Mouse (Mus musculus): Measurements from ENCODE around the gene Txnl4b. TPM values are rescaled to one million over a fixed set of nuclear protein-coding genes. Genes with fewer than 3 reads are reported as not detected.

Txnl4b gene
- total and polyA plus RNA-seq, 3 experiments, result 8.4 to 9.5 TPM; not detected in 1

GRCm38 (mm10) chr8:109614243-109615210 is 48.8 kb downstream of the Txnl4b start, which contains the start of gene Pkd1l3 (continued):
- TF ChIP-seq ZMIZ1 (IDR thresholded peaks at IDR 0.05; ENCODE audit: low read depth, low read length) (no peak), MAX (IDR thresholded peaks at IDR 0.05; ENCODE audit: low read length) (peak; percentile 92), E2F4 (IDR thresholded peaks at IDR 0.05; ENCODE audit: borderline replicate concordance, low read depth, low read length) (no peak), ELF1 (IDR thresholded peaks at IDR 0.05; ENCODE audit: low read depth, low read length) (peak; percentile 72), ZNF384 (IDR thresholded peaks at IDR 0.05; ENCODE audit: low read depth, low read length) (no peak)

GRCm38 (mm10) chr8:109615569-109615968 is 49.9 kb downstream of the Txnl4b start:
- TF ChIP-seq RCOR1 (IDR thresholded peaks at IDR 0.05; ENCODE audit: low read depth, low read length), result peak; percentile 32; the same call in 1 of the 2 replicates
- TF ChIP-seq CHD1 (IDR thresholded peaks at IDR 0.05; ENCODE audit: low read depth, low read length), result no peak
- TF ChIP-seq ETS1 (IDR thresholded peaks at IDR 0.05; ENCODE audit: low read depth, low read length), result peak; percentile 13; the same call in 1 of the 2 replicates
- no peak for TF ChIP-seq MAX (IDR thresholded peaks at IDR 0.05; ENCODE audit: low read length)
- TF ChIP-seq MXI1 (IDR thresholded peaks at IDR 0.05; ENCODE audit: low read depth, low read length), result no peak
- TF ChIP-seq MAFK (IDR thresholded peaks at IDR 0.05; ENCODE audit: borderline replicate concordance, low read depth, low read length), result no peak
- no peak for TF ChIP-seq UBTF (IDR thresholded peaks at IDR 0.05; ENCODE audit: borderline replicate concordance, insufficient read depth, low read depth, low read length)
- TF ChIP-seq NRF1 (IDR thresholded peaks at IDR 0.05; ENCODE audit: insufficient read depth, low read depth, low read length, poor library complexity, severe bottlenecking), result no peak
- TF ChIP-seq EP300 (IDR thresholded peaks at IDR 0.05; ENCODE audit: low read depth in 1 of 2, low read length in 2 of 2), result peak; percentile 56 to 61; a peak in 3 of 4 replicates
- TF ChIP-seq GABPA (IDR thresholded peaks at IDR 0.05; ENCODE audit: low read depth, low read length), result no peak
- TF ChIP-seq BHLHE40 (IDR thresholded peaks at IDR 0.05; ENCODE audit: borderline replicate concordance, low read depth, low read length), result no peak
- no peak for TF ChIP-seq KAT2A (conservative IDR thresholded peaks at IDR 0.05; ENCODE audit: low read depth, low read length)
- TF ChIP-seq POLR2A (IDR thresholded peaks at IDR 0.05; ENCODE audit: control insufficient read depth in 1 of 2, insufficient read depth in 1 of 2, low read depth in 1 of 2, low read length in 2 of 2, poor library complexity in 1 of 2), result no peak
- TF ChIP-seq ZNF384 (IDR thresholded peaks at IDR 0.05; ENCODE audit: low read depth, low read length), result peak; percentile 77
- TF ChIP-seq RAD21 (IDR thresholded peaks at IDR 0.05; ENCODE audit: low read depth, low read length), result no peak
- peak; percentile 45; the same call in 1 of the 2 replicates for TF ChIP-seq TAL1 (IDR thresholded peaks at IDR 0.05; ENCODE audit: low read length)
- peak; percentile 60; the same call in 1 of the 2 replicates for TF ChIP-seq GATA1 (IDR thresholded peaks at IDR 0.05; ENCODE audit: low read depth, low read length)
- no peak for TF ChIP-seq ZMIZ1 (IDR thresholded peaks at IDR 0.05; ENCODE audit: low read depth, low read length)
- 0 out of 2 replicates have a peak, but pooled peaks have one; percentile 52 for TF ChIP-seq TCF12 (IDR thresholded peaks at IDR 0.05; ENCODE audit: low read depth, low read length)
- no peaks in the 10 kb centered on the region for H3K27me3 ChIP-seq (ENCODE audit: control insufficient read depth in 1 of 2, insufficient read depth in 2 of 2, low read length in 2 of 2)

More at GRCm38 (mm10) chr8:109615569-109615968, 49.9 kb downstream of the Txnl4b start:
- H3K9me3 ChIP-seq (replicated peaks; ENCODE audit: insufficient read depth, low read length), result no peaks in the 10 kb centered on the region
- H3K4me3 ChIP-seq (ENCODE audit: control insufficient read depth in 1 of 2, insufficient read depth in 1 of 2, low read depth in 2 of 2, low read length in 2 of 2), result peak overlapping the region in 1 of 2 experiments; percentile 56; a peak in 2 of 4 replicates
- H3K79me2 ChIP-seq (ENCODE audit: control insufficient read depth, insufficient read depth, low read length, poor library complexity), result peaks cover 1% of the 10 kb centered on the region; the same call in 1 of the 2 replicates
- DNase-seq (ENCODE audit: low read depth, low spot score), result no peak
- H3K27ac ChIP-seq (ENCODE audit: control insufficient read depth, low read depth, low read length), result peak overlapping the region; percentile 76
- peaks cover 7 to 15% of the 10 kb centered on the region in 2 experiments for H3K4me1 ChIP-seq (ENCODE audit: control insufficient read depth in 1 of 2, insufficient read depth in 2 of 2, low read length in 2 of 2)
- H3K9ac ChIP-seq (ENCODE audit: control insufficient read depth, low read depth, low read length, poor library complexity, severe bottlenecking), result peak overlapping the region; percentile 68
- H3K36me3 ChIP-seq (ENCODE audit: control insufficient read depth in 1 of 2, insufficient read depth in 2 of 2, low read length in 2 of 2), result peaks cover 0 to 8% of the 10 kb centered on the region in 2 experiments; a peak in 2 of 4 replicates

Other genes starting within 250 kb of the Txnl4b start
- 0.23 and 0.39 TPM in 2 replicates for gene Pmfbp1, start 71.9 kb upstream of the Txnl4b start, total RNA-seq (2012; rRNA removed)
- under 1 TPM in 1 of 2 experiments, not detected in 1; 0.40 TPM for gene Pmfbp1, start 71.9 kb upstream of the Txnl4b start, polyA plus RNA-seq (2012; ENCODE audit: insufficient read depth in 1 of 2, insufficient read length in 2 of 2, low read depth in 1 of 2, low replicate concordance in 2 of 2, missing spikeins in 1 of 2)
- gene Dhx38, start within 50 bp of the Txnl4b start, total RNA-seq (2012; rRNA removed), result 50.6 and 54.6 TPM in 2 replicates
- 10 to 100 TPM; 43.3 to 72.1 TPM for gene Dhx38, start within 50 bp of the Txnl4b start, polyA plus RNA-seq (2012; ENCODE audit: insufficient read depth in 1 of 2, insufficient read length in 2 of 2, low read depth in 1 of 2, low replicate concordance in 2 of 2, missing spikeins in 1 of 2)
- 0.19 TPM in 1 of 2 replicates, not detected in the other for gene Hp, start 13.3 kb downstream of the Txnl4b start, total RNA-seq (2012; rRNA removed)
- gene Hp, start 13.3 kb downstream of the Txnl4b start, polyA plus RNA-seq (2012; ENCODE audit: insufficient read depth in 1 of 2, insufficient read length in 2 of 2, low read depth in 1 of 2, low replicate concordance in 2 of 2, missing spikeins in 1 of 2), result under 1 TPM in 1 of 2 experiments, not detected in 1; 0.08 TPM
- gene Dhodh, start 42.8 kb downstream of the Txnl4b start, total RNA-seq (2012; rRNA removed), result 27.7 and 28.3 TPM in 2 replicates
- 10 to 100 TPM in 1 of 2 experiments, not detected in 1; 52.5 TPM for gene Dhodh, start 42.8 kb downstream of the Txnl4b start, polyA plus RNA-seq (2012; ENCODE audit: insufficient read depth in 1 of 2, insufficient read length in 2 of 2, low read depth in 1 of 2, low replicate concordance in 2 of 2, missing spikeins in 1 of 2)
- gene Pkd1l3, start 48.6 kb downstream of the Txnl4b start, total RNA-seq (2012; rRNA removed), result 2.6 and 3.4 TPM in 2 replicates
- gene Pkd1l3, start 48.6 kb downstream of the Txnl4b start, polyA plus RNA-seq (2012; ENCODE audit: insufficient read depth in 1 of 2, insufficient read length in 2 of 2, low read depth in 1 of 2, low replicate concordance in 2 of 2, missing spikeins in 1 of 2), result 1 to 10 TPM in 1 of 2 experiments, not detected in 1; 7.4 TPM
- 30.2 and 33.1 TPM in 2 replicates for gene Ist1, start 127.4 kb downstream of the Txnl4b start, total RNA-seq (2012; rRNA removed)
- gene Ist1, start 127.4 kb downstream of the Txnl4b start, polyA plus RNA-seq (2012; ENCODE audit: insufficient read depth in 1 of 2, insufficient read length in 2 of 2, low read depth in 1 of 2, low replicate concordance in 2 of 2, missing spikeins in 1 of 2), result 100 to 1,000 TPM in 1 of 2 experiments, 10 to 100 TPM in 1; 50.4 to 126 TPM
- gene Zfp821, start 139.7 kb downstream of the Txnl4b start, total RNA-seq (2012; rRNA removed), result 5.2 and 5.5 TPM in 2 replicates
- gene Zfp821, start 139.7 kb downstream of the Txnl4b start, polyA plus RNA-seq (2012; ENCODE audit: insufficient read depth in 1 of 2, insufficient read length in 2 of 2, low read depth in 1 of 2, low replicate concordance in 2 of 2, missing spikeins in 1 of 2), result 10 to 100 TPM in 1 of 2 experiments, not detected in 1; 10.1 TPM
- gene Atxn1l, start 171.8 kb downstream of the Txnl4b start, total RNA-seq (2012; rRNA removed), result 3.8 and 4.1 TPM in 2 replicates
- gene Atxn1l, start 171.8 kb downstream of the Txnl4b start, polyA plus RNA-seq (2012; ENCODE audit: insufficient read depth in 1 of 2, insufficient read length in 2 of 2, low read depth in 1 of 2, low replicate concordance in 2 of 2, missing spikeins in 1 of 2), result 1 to 10 TPM in 1 of 2 experiments, not detected in 1; 9.5 TPM
- 33.7 and 34.6 TPM in 2 replicates for gene Ap1g1, start 212.7 kb downstream of the Txnl4b start, total RNA-seq (2012; rRNA removed)
- gene Ap1g1, start 212.7 kb downstream of the Txnl4b start, polyA plus RNA-seq (2012; ENCODE audit: insufficient read depth in 1 of 2, insufficient read length in 2 of 2, low read depth in 1 of 2, low replicate concordance in 2 of 2, missing spikeins in 1 of 2), result 100 to 1,000 TPM in 1 of 2 experiments, 10 to 100 TPM in 1; 46.6 to 456 TPM

Measured in MEL (cell line).